ENCODE assay signal across 11 mouse cellular contexts in the genomic region with DNA sequence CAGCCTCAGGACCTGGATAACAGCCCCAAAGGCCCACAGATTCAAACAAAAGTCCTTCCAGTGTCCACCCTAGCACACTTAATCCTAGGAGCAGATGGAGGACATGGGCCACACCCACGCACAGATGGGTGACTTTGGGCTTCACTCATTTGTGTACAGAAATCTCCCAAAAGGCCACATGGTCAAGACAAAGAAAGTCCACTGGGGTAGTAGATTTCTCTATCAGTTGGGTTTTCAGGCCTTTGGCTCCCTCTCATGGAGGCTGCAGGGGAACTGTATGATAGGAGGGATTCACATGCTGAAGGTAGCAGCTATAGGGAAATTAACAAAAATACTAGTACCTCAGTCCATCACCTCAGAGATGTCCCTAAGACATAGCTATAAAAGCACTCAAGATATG. TPM values are rescaled to one million over a fixed set of nuclear protein-coding genes. Genes with fewer than 3 reads are reported as not detected.
DNase-seq lines count a peak whose midpoint lies in the region; ATAC-seq lines count a peak whose summit lies in the region.
"Had no signal": no experiment of that assay in that cellular context is flagged by ENCODE, and none has a peak within 500 bp of the region (broad histone marks: within the 10 kb centered on the region; RNA-seq: fewer than 3 reads in every experiment).

No protein-coding gene starts in this region.

- H3K4me2 ChIP-seq in midbrain, embryonic 14.5 days (ENCODE audit: low read length), result no peak overlapping the region
- H3K4me2 ChIP-seq in midbrain, embryonic 13.5 days (replicated peaks), result no peak overlapping the region
- H3K4me2 ChIP-seq in neural tube, embryonic 15.5 days, result no peak overlapping the region
- H3K4me2 ChIP-seq: limb, embryonic 15.5 days had no signal

- H3K27me3 ChIP-seq in midbrain, embryonic 14.5 days (ENCODE audit: control insufficient read depth, insufficient read depth, low read length), result no peaks in the 10 kb centered on the region
- H3K27me3 ChIP-seq in midbrain, embryonic 13.5 days, result no peaks in the 10 kb centered on the region
- no peaks in the 10 kb centered on the region for H3K27me3 ChIP-seq in neural tube, embryonic 15.5 days (replicated peaks)
- H3K27me3 ChIP-seq: limb, embryonic 15.5 days had no signal

- intact Hi-C loops in heart, postnatal 36 days (cut with DNase I), result loop anchor here (5.0 to 10.0 kb wide), 2 partner anchors 291 to 313 kb away; partner anchors contain the start of gene Gimap8
- intact Hi-C loops in heart, postnatal 25 days (cut with DNase I), result loop anchor here (5.0 kb wide), 1 partner anchor 101 kb away; no protein-coding TSS in a partner anchor

- H3K9me3 ChIP-seq in midbrain, embryonic 14.5 days (ENCODE audit: control insufficient read depth, low read length), result no peaks in the 10 kb centered on the region
- no peaks in the 10 kb centered on the region for H3K9me3 ChIP-seq in midbrain, embryonic 13.5 days
- H3K9me3 ChIP-seq in neural tube, embryonic 15.5 days (replicated peaks), result no peaks in the 10 kb centered on the region
- H3K9me3 ChIP-seq: limb, embryonic 15.5 days had no signal

- no peak overlapping the region for H3K9ac ChIP-seq in midbrain, embryonic 14.5 days (replicated peaks; ENCODE audit: low read length)
- H3K9ac ChIP-seq in midbrain, embryonic 13.5 days (replicated peaks), result no peak overlapping the region
- H3K9ac ChIP-seq in neural tube, embryonic 15.5 days (replicated peaks), result no peak overlapping the region
- H3K9ac ChIP-seq: limb, embryonic 15.5 days had no signal

- ATAC-seq in midbrain, embryonic 14.5 days (ENCODE audit: low FRiP score, low TSS enrichment), result no peak
- no peak for ATAC-seq in midbrain, embryonic 13.5 days
- ATAC-seq in neural tube, embryonic 15.5 days (ENCODE audit: low FRiP score), result no peak

- no peak overlapping the region for H3K4me3 ChIP-seq in midbrain, embryonic 14.5 days (replicated peaks; ENCODE audit: low read depth, low read length)
- H3K4me3 ChIP-seq in midbrain, embryonic 13.5 days (replicated peaks), result no peak overlapping the region
- no peak overlapping the region for H3K4me3 ChIP-seq in neural tube, embryonic 15.5 days (replicated peaks)
- H3K4me3 ChIP-seq: erythroblast, embryonic 14.5 days; limb, embryonic 15.5 days had no signal

- H3K36me3 ChIP-seq in midbrain, embryonic 14.5 days (ENCODE audit: control insufficient read depth, insufficient read depth, low read length), result no peaks in the 10 kb centered on the region
- no peaks in the 10 kb centered on the region for H3K36me3 ChIP-seq in midbrain, embryonic 13.5 days
- H3K36me3 ChIP-seq in neural tube, embryonic 15.5 days, result no peaks in the 10 kb centered on the region
- H3K36me3 ChIP-seq: limb, embryonic 15.5 days had no signal

- H3K27ac ChIP-seq in midbrain, embryonic 14.5 days (replicated peaks; ENCODE audit: low read depth, low read length), result no peak overlapping the region
- no peak overlapping the region for H3K27ac ChIP-seq in midbrain, embryonic 13.5 days
- H3K27ac ChIP-seq in neural tube, embryonic 15.5 days (replicated peaks), result no peak overlapping the region
- H3K27ac ChIP-seq: limb, embryonic 15.5 days had no signal

- WGBS in midbrain, embryonic 14.5 days, result 55% methylated on average over 1 of the region's 1 CpGs
- 52% methylated on average over 1 of the region's 1 CpGs for WGBS in midbrain, embryonic 13.5 days
- whole genome bisulfite sequencing in neural tube, embryonic 15.5 days, result 67% methylated on average over 1 of the region's 1 CpGs

- peak; percentile 46 for DNase-seq in heart, adult 11 months
- DNase-seq in heart, postnatal 36 days, result no peak
- DNase-seq in midbrain, embryonic 14.5 days, result peak; percentile 66
- peak; percentile 5 for DNase-seq in embryo, embryonic 10 days (ENCODE audit: low spot score)
- DNase-seq in lung, postnatal 36 days, result peak; percentile 4
- DNase-seq in heart, postnatal 25 days (ENCODE audit: low spot score), result no peak

- no peaks in the 10 kb centered on the region for H3K4me1 ChIP-seq in midbrain, embryonic 14.5 days (ENCODE audit: control insufficient read depth, insufficient read depth, low read length)
- H3K4me1 ChIP-seq in midbrain, embryonic 13.5 days (replicated peaks), result no peaks in the 10 kb centered on the region
- no peaks in the 10 kb centered on the region for H3K4me1 ChIP-seq in neural tube, embryonic 15.5 days
- H3K4me1 ChIP-seq: limb, embryonic 15.5 days had no signal

RNA-seq across cellular contexts. Expression of gene Doxl2, which starts 16.7 kb away (rescaled TPM):
- total RNA-seq in heart, postnatal 36 days (2021), result not detected
- polyA plus RNA-seq in midbrain, embryonic 14.5 days (2014; fragmentation: Nextera tagmentation; extraction: Ambion mirVana), result not detected in 2 replicates
- polyA plus RNA-seq in midbrain, embryonic 13.5 days (2015; fragmentation: Nextera tagmentation; extraction: Ambion mirVana), result not detected in 2 replicates
- not detected in 2 replicates for polyA plus RNA-seq in neural tube, embryonic 15.5 days (2015; fragmentation: Nextera tagmentation; extraction: Ambion mirVana)
- not detected for total RNA-seq in heart, postnatal 25 days (2021)
- polyA plus RNA-seq: limb, embryonic 15.5 days had no signal

RNA-seq across cellular contexts. Expression of gene 1600015I10Rik, which starts 28.4 kb away (rescaled TPM):
- not detected for total RNA-seq in heart, postnatal 36 days (2021)
- not detected in 2 replicates for polyA plus RNA-seq in midbrain, embryonic 14.5 days (2014; fragmentation: Nextera tagmentation; extraction: Ambion mirVana)
- polyA plus RNA-seq in midbrain, embryonic 13.5 days (2015; fragmentation: Nextera tagmentation; extraction: Ambion mirVana), result not detected in 2 replicates
- not detected in 2 replicates for polyA plus RNA-seq in neural tube, embryonic 15.5 days (2015; fragmentation: Nextera tagmentation; extraction: Ambion mirVana)
- total RNA-seq in heart, postnatal 25 days (2021), result not detected
- polyA plus RNA-seq: erythroblast, embryonic 14.5 days; spleen, adult 2 months had no signal

RNA-seq across cellular contexts. Expression of gene Svs1, which starts 28.6 kb away (rescaled TPM):
- not detected for total RNA-seq in heart, postnatal 36 days (2021)
- not detected in 2 replicates for polyA plus RNA-seq in midbrain, embryonic 14.5 days (2014; fragmentation: Nextera tagmentation; extraction: Ambion mirVana)
- not detected in 2 replicates for polyA plus RNA-seq in midbrain, embryonic 13.5 days (2015; fragmentation: Nextera tagmentation; extraction: Ambion mirVana)
- not detected in 2 replicates for polyA plus RNA-seq in neural tube, embryonic 15.5 days (2015; fragmentation: Nextera tagmentation; extraction: Ambion mirVana)
- not detected for total RNA-seq in heart, postnatal 25 days (2021)
- polyA plus RNA-seq: erythroblast, embryonic 14.5 days; limb, embryonic 15.5 days; spleen, adult 2 months had no signal

Comparison
In these comparisons a context has a peak if more than half of its experiments do, and no peak if none do; other contexts are left out.
1. DNase-seq: peak in heart, adult 11 months (single experiment), midbrain, embryonic 14.5 days (single experiment), embryo, embryonic 10 days (single experiment) and lung, postnatal 36 days (single experiment); none in heart, postnatal 36 days (0 of 2) and heart, postnatal 25 days (single experiment).